Mouse (Mus musculus): ENCODE results near the gene Ubtfl1.
"Not testable (repeated sequence)": the region's sequence is repeated elsewhere in the genome, so short reads cannot be mapped to it uniquely, and the experiment has no call there.

The Ubtfl1 gene

GRCm38 (mm10) chr9:18404118-18404517, at the start of gene Ubtfl1:
Gene Ubtfl1 (plus strand): TSS chr9:18404418.
- DNase-seq, result no peak

GRCm38 (mm10) chr9:18373026-18373425, 31.2 kb upstream of the Ubtfl1 start:
- not testable (repeated sequence) for DNase-seq

- DNase-seq, result no peak
Measured at GRCm38 (mm10) chr9:18385782-18386181, 18.4 kb upstream of the Ubtfl1 start.

- no peak for DNase-seq
Measured at GRCm38 (mm10) chr9:18399629-18400028, 4.6 kb upstream of the Ubtfl1 start.

- DNase-seq, result not testable (repeated sequence)
Measured at GRCm38 (mm10) chr9:18402895-18403294, 1.3 kb upstream of the Ubtfl1 start, which contains the start of gene Naalad2. Gene Naalad2 (minus strand): TSS chr9:18402995.

GRCm38 (mm10) chr9:18412371-18412770, 8.2 kb downstream of the Ubtfl1 start:
- not testable (repeated sequence) for DNase-seq

- DNase-seq, result no peak
Measured at GRCm38 (mm10) chr9:18430354-18430753, 26.1 kb downstream of the Ubtfl1 start, which contains the start of gene Mbd3l2. Gene Mbd3l2 (plus strand): TSS chr9:18430654.

GRCm38 (mm10) chr9:18431687-18432086, 27.5 kb downstream of the Ubtfl1 start:
- no peak for DNase-seq

- no peak for DNase-seq
Measured at GRCm38 (mm10) chr9:18456520-18456919, 52.3 kb downstream of the Ubtfl1 start.

Data from kidney, adult 9 months (tissue).